In the genomic region with DNA sequence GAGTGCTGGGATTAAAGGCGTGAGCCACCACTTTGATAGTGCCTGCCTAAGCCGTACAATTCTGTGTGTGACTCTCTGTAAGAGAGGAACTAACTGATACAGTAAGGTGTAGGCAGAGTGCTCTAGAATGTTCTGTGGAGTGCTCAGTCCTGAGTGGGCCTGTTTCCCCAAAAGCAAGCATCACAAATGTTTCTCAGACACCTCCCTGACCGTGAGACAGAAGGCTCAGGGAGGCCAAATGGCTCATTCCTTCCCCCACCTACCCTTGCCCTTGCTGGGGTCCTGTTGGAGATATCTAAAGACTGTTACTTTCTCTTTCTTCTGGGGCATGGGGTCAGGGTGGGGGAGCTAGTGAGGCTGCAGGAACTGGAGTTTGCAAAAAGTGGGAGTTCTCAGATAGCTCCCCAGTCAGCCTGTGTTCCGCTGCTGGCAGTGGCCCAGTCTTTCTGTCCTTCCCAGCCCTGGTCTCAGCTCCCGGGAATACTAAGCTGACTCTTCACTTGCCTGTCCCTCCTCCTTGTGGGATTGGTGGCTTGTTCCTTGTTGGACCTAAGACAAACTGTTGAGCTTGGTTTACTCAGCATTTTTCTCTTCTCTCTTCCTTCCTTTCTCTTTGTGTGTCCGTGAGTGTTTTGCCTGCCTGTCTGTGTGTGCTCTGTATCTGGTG, we compare ENCODE assay signal across 8 mouse cellular contexts. TPM values are rescaled to one million over a fixed set of nuclear protein-coding genes. Genes with fewer than 3 reads are reported as not detected.
A peak's percentile ranks its signal among the peaks of the same experiment; 100 is the strongest.
DNase-seq lines count a peak whose midpoint lies in the region; ATAC-seq lines count a peak whose summit lies in the region.
"Had no signal": no experiment of that assay in that cellular context is flagged by ENCODE, and none has a peak within 500 bp of the region (broad histone marks: within the 10 kb centered on the region; RNA-seq: fewer than 3 reads in every experiment).

No protein-coding gene starts in this region.

- H3K27me3 ChIP-seq in kidney, embryonic 16.5 days (ENCODE audit: insufficient read depth, low read length): no peaks in the 10 kb centered on the region
- H3K27me3 ChIP-seq: neural tube, embryonic 15.5 days had no signal

- intact Hi-C loops in heart, postnatal 25 days (cut with DNase I): no loop called here

- WGBS in kidney, embryonic 16.5 days: 49% methylated on average over 6 of the region's 6 CpGs

- H3K27ac ChIP-seq in kidney, embryonic 16.5 days (ENCODE audit: low read length): peak overlapping the region; percentile 43
- H3K27ac ChIP-seq: neural tube, embryonic 15.5 days had no signal

- peaks cover 2% of the 10 kb centered on the region; the same call in 1 of the 2 replicates for H3K36me3 ChIP-seq in kidney, embryonic 16.5 days (ENCODE audit: insufficient read depth, low read length)
- H3K36me3 ChIP-seq: neural tube, embryonic 15.5 days had no signal

- H3K9ac ChIP-seq in kidney, embryonic 16.5 days (replicated peaks; ENCODE audit: low read length): no peak overlapping the region
- H3K9ac ChIP-seq: neural tube, embryonic 15.5 days had no signal

- H3K9me3 ChIP-seq in kidney, embryonic 16.5 days (ENCODE audit: low read length): no peaks in the 10 kb centered on the region
- H3K9me3 ChIP-seq: neural tube, embryonic 15.5 days had no signal

- no peak for ATAC-seq in kidney, embryonic 16.5 days (ENCODE audit: low FRiP score, low TSS enrichment)
- ATAC-seq in inflammation-experienced regulatory T-cells, adult 6 months: no peak

- no peak overlapping the region for H3K4me3 ChIP-seq in kidney, embryonic 16.5 days (ENCODE audit: low read length)
- H3K4me3 ChIP-seq: neural tube, embryonic 15.5 days had no signal

- H3K4me1 ChIP-seq in kidney, embryonic 16.5 days (ENCODE audit: insufficient read depth, low read length): peaks cover 25% of the 10 kb centered on the region

- peak; percentile 24 for DNase-seq in heart, adult 8-10 months (ENCODE audit: low spot score)
- no peak for DNase-seq in heart, postnatal 25 days (ENCODE audit: low spot score)
- peak; percentile 13 for DNase-seq in urinary bladder, adult 2 months (ENCODE audit: low spot score)
- no peak for DNase-seq in urinary bladder, postnatal 36 days (ENCODE audit: low spot score in 2 of 2)
- no peak for DNase-seq in spleen, adult 12 weeks (ENCODE audit: low spot score)

- no peak overlapping the region for H3K4me2 ChIP-seq in kidney, embryonic 16.5 days (replicated peaks; ENCODE audit: low read depth, low read length)
- H3K4me2 ChIP-seq: neural tube, embryonic 15.5 days had no signal

RNA-seq across cellular contexts. Expression of a gene that starts 55.8 kb away (rescaled TPM):
- total RNA-seq in heart, adult 8-10 months (2022): under 1 TPM; 0.19 to 0.47 (median 0.24) TPM
- under 1 TPM; 0.36 to 0.48 TPM for total RNA-seq in heart, postnatal 25 days (2021)
- polyA plus RNA-seq in urinary bladder, adult 2 months (2012; rRNA removed): 3.0 TPM in 2 replicates
- 41.2 and 51.1 TPM in 2 replicates for polyA plus RNA-seq in kidney, embryonic 16.5 days (2015; fragmentation: Nextera tagmentation; extraction: Ambion mirVana)
- polyA plus RNA-seq in inflammation-experienced regulatory T-cells, adult 6 months (2017; shearing (Covaris generic)): under 1 TPM in 2 of 3 experiments, not detected in 1; 0.05 to 0.31 TPM

Comparison
In these comparisons a context has a peak if more than half of its experiments do, and no peak if none do; other contexts are left out.
1. DNase-seq: peak in heart, adult 8-10 months (single experiment) and urinary bladder, adult 2 months (single experiment); none in heart, postnatal 25 days (single experiment), urinary bladder, postnatal 36 days (0 of 2) and spleen, adult 12 weeks (single experiment).
2. RNA of a gene that starts 55.8 kb away (polyA plus RNA-seq): 41.2 to 51.1 TPM in kidney, embryonic 16.5 days; 3.0 TPM in urinary bladder, adult 2 months and 0.05 to 0.31 TPM in inflammation-experienced regulatory T-cells, adult 6 months; every median in the first group is over 10 times any median in the second.